Mouse (Mus musculus) forebrain, embryonic 16.5 days (tissue): ENCODE data around the gene 1520401A03Rik. TPM values are rescaled to one million over a fixed set of nuclear protein-coding genes. Genes with fewer than 3 reads are reported as not detected.

ENCODE experiments used
- ATAC-seq: fragments of 200-750 bp; cut with Nextera tagmentation; 2 replicates; pipeline ENCODE4 v1.8.0; 2017; ENCODE audit warnings: mild to moderate bottlenecking, moderate library complexity
- H3K27ac ChIP-seq: fragments of 300-500 bp; sonication (generic); 2 replicates; pipeline ENCODE4 v1.5.1; 2014; ENCODE audit warnings: low read length, control low read depth
- H3K27me3 ChIP-seq: fragments of 300-500 bp; sonication (generic); replicated peaks from 2 replicates; pipeline ENCODE4 v1.6.1; 2014; ENCODE audit warnings: low read length; ENCODE audit not compliant: control insufficient read depth, insufficient read depth
- H3K36me3 ChIP-seq: fragments of 300-500 bp; sonication (generic); 2 replicates; pipeline ENCODE4 v1.6.1; 2014; ENCODE audit not compliant: control insufficient read depth, insufficient read depth
- H3K4me1 ChIP-seq: fragments of 300-500 bp; sonication (generic); replicated peaks from 2 replicates; pipeline ENCODE4 v1.6.1; 2014; ENCODE audit warnings: low read length; ENCODE audit not compliant: control insufficient read depth, insufficient read depth
- H3K4me2 ChIP-seq: fragments of 300-500 bp; sonication (generic); 2 replicates; pipeline ENCODE4 v1.6.1; 2014; ENCODE audit warnings: mild to moderate bottlenecking, low read length, control low read depth
- H3K4me3 ChIP-seq: fragments of 300-500 bp; sonication (generic); replicated peaks from 2 replicates; pipeline ENCODE4 v1.5.1; 2014; ENCODE audit warnings: mild to moderate bottlenecking, low read length, control low read depth
- H3K9ac ChIP-seq: fragments of 300-500 bp; sonication (generic); replicated peaks from 2 replicates; pipeline ENCODE4 v1.6.1; 2014; ENCODE audit warnings: low read depth, low read length, control low read depth
- H3K9me3 ChIP-seq: fragments of 300-500 bp; sonication (generic); 2 replicates; pipeline ENCODE4 v1.6.1; 2016; ENCODE audit warnings: low read length; ENCODE audit not compliant: control insufficient read depth
- WGBS: fragments of 180-500 bp; shearing (Covaris S2); extraction: QIAGEN DNeasy Blood & Tissue Kit; methylation state at CpG from one replicate; pipeline ENCODE4 v1.1.7; 2014; 5-methylcytosine and 5-hydroxymethylcytosine counted together
- polyA plus RNA-seq: library from polyadenylated mRNA; unstranded; fragments of >200 nt; fragmentation: Nextera tagmentation; extraction: Ambion mirVana; gene quantifications from 2 replicates; pipeline ENCODE4 v1.2.1, GENCODE M21; 2015

Gene 1520401A03Rik
- polyA plus RNA-seq, 1 experiment from 2014 or later: not detected

- peak; percentile 32 for ATAC-seq
- peak overlapping the region; percentile 82 for H3K4me3 ChIP-seq
- peaks cover 6% of the 10 kb centered on the region; the same call in 1 of the 2 replicates for H3K36me3 ChIP-seq
- peaks cover 33% of the 10 kb centered on the region for H3K4me1 ChIP-seq
- no peaks in the 10 kb centered on the region for H3K9me3 ChIP-seq
- peaks cover 38% of the 10 kb centered on the region for H3K27me3 ChIP-seq
- WGBS: under 1% methylated on average over 48 of the region's 48 CpGs
- peak overlapping the region; percentile 48 for H3K27ac ChIP-seq
- peak overlapping the region; percentile 80 for H3K9ac ChIP-seq
- peak overlapping the region; percentile 96 for H3K4me2 ChIP-seq
Observed at GRCm38 (mm10) chr17:23739202-23740135, 16.9 kb upstream of the 1520401A03Rik start.

GRCm38 (mm10) chr17:23738836-23739201 lies 16.2 kb upstream of the 1520401A03Rik start:
- ATAC-seq: no peak
- Histone ChIP-seq H3K27ac (no peak overlapping the region), H3K9me3 (no peaks in the 10 kb centered on the region), H3K36me3 (peaks cover 6% of the 10 kb centered on the region; the same call in 1 of the 2 replicates), H3K4me2 (peak overlapping the region; percentile 96), H3K9ac (peak overlapping the region; percentile 80; the same call in 1 of the 2 replicates), H3K4me1 (peaks cover 33% of the 10 kb centered on the region), H3K27me3 (peaks cover 34% of the 10 kb centered on the region), H3K4me3 (peak overlapping the region; percentile 82)
- 24% methylated on average over 2 of the region's 2 CpGs for whole genome bisulfite sequencing

GRCm38 (mm10) chr17:23737493-23738445 lies 15.2 kb upstream of the 1520401A03Rik start:
- H3K4me3 ChIP-seq: no peak overlapping the region
- H3K36me3 ChIP-seq: peaks cover 6% of the 10 kb centered on the region; the same call in 1 of the 2 replicates
- no peaks in the 10 kb centered on the region for H3K9me3 ChIP-seq
- peaks cover 23% of the 10 kb centered on the region for H3K27me3 ChIP-seq
- H3K9ac ChIP-seq: no peak overlapping the region
- ATAC-seq: no peak
- no peak overlapping the region for H3K27ac ChIP-seq
- WGBS: 58% methylated on average over 15 of the region's 15 CpGs
- H3K4me2 ChIP-seq: no peak overlapping the region
- H3K4me1 ChIP-seq: peaks cover 33% of the 10 kb centered on the region

DNA sequence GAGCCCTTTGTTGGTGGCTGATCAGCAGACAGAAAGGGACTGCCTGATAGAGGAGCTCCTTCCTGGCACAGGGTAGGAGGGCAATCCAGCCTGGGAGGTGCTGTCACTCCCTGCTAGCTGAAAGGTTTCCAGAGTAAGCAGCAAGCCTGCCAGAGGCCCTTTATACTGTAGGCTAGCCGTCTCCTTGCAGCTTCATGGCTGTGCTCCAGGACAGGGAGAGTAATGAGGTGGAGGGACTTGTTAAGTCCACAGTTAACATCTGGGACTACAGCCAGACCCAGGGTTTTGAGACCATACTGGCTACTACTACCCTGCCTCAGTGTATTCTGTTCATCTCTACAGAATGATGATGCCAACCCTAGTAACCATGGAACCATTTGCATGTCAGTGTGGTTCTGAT lies 11.8 kb upstream of the 1520401A03Rik start:
- H3K4me2 ChIP-seq: no peak overlapping the region
- no peak overlapping the region for H3K9ac ChIP-seq
- 87% methylated on average over 1 of the region's 1 CpGs for WGBS

GRCm38 (mm10) chr17:23730441-23730840 lies 7.9 kb upstream of the 1520401A03Rik start:
- no peak for ATAC-seq
- no peaks in the 10 kb centered on the region for H3K9me3 ChIP-seq
- no peaks in the 10 kb centered on the region for H3K36me3 ChIP-seq
- H3K27me3 ChIP-seq: no peaks in the 10 kb centered on the region
- H3K4me2 ChIP-seq: no peak overlapping the region
- H3K4me3 ChIP-seq: no peak overlapping the region
- H3K4me1 ChIP-seq: peaks cover 6% of the 10 kb centered on the region; the same call in 1 of the 2 replicates
- H3K9ac ChIP-seq: no peak overlapping the region
- 52% methylated on average over 1 of the region's 1 CpGs for WGBS
- no peak overlapping the region for H3K27ac ChIP-seq

More for the DNA sequence above, 11.8 kb upstream of the 1520401A03Rik start:
- Histone ChIP-seq H3K27me3 (no peaks in the 10 kb centered on the region), H3K9me3 (no peaks in the 10 kb centered on the region), H3K4me1 (peaks cover 18% of the 10 kb centered on the region), H3K27ac (no peak overlapping the region), H3K4me3 (no peak overlapping the region), H3K36me3 (peaks cover 6% of the 10 kb centered on the region; the same call in 1 of the 2 replicates)
- ATAC-seq: 0 out of 2 replicates have a peak, but pooled peaks have one; percentile 7

- WGBS: 1% methylated on average over 20 of the region's 20 CpGs
- Histone ChIP-seq H3K9me3 (no peaks in the 10 kb centered on the region), H3K4me1 (peaks cover 6% of the 10 kb centered on the region; the same call in 1 of the 2 replicates), H3K27me3 (no peaks in the 10 kb centered on the region), H3K36me3 (no peaks in the 10 kb centered on the region), H3K27ac (peak overlapping the region; percentile 34; the same call in 1 of the 2 replicates), H3K9ac (peak overlapping the region; percentile 55), H3K4me2 (peak overlapping the region; percentile 82), H3K4me3 (peak overlapping the region; percentile 65)
- peak; percentile 78 for ATAC-seq
Observed at GRCm38 (mm10) chr17:23726758-23727142, 4.2 kb upstream of the 1520401A03Rik start.

DNA sequence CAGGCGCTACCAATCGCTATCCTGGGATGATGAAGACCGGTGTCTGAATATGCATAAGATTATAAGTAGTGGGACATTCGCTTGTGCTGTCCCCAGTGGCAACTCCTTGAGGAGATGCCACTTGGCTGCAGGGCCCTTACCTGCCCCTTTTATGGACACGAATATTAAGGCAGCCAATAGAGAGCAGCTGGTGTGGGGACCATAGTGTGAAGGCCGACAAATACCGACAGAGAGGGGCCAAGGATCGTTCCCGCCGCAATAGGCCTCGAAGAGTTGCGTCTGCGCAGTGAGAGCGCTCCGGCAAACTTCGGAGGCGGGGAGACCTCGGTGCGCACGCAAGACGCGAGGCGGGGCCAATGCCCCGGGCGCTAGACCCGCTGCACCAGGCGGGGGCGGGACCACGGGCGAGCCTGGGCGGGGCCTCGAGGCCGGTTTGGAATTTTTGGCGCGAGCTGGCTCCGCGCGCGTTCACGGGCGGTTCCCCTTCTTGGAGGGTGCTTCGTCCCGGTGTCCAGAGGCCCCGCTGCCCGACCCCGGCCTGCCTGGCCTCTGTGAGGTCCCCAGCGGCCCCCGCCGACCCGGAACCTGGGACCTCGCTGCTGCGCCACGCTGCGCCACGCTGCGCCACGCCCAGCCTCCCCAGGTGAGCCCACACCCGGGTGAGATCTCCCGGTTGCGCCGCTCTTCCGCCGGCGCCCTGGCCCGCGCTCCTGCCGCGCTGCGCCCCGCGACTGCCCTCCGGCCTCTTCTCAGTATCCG lies 3.6 kb upstream of the 1520401A03Rik start, which contains the start of gene Pkmyt1:
TSS of gene Pkmyt1 (plus strand) at position 338 of the 759 bp plus-strand sequence.
- H3K27ac ChIP-seq: peak within 1 kb of the TSS; percentile 34; the same call in 1 of the 2 replicates
- 1% methylated on average over 68 of the region's 73 CpGs for WGBS
- peak; percentile 96 for ATAC-seq
- H3K27me3 ChIP-seq: no peaks in the 10 kb centered on the region
- peak within 1 kb of the TSS; percentile 55 for H3K9ac ChIP-seq
- H3K4me1 ChIP-seq: peaks cover 6% of the 10 kb centered on the region; the same call in 1 of the 2 replicates
- H3K4me2 ChIP-seq: peak within 1 kb of the TSS; percentile 82
- no peaks in the 10 kb centered on the region for H3K36me3 ChIP-seq
- no peaks in the 10 kb centered on the region for H3K9me3 ChIP-seq
- peak within 1 kb of the TSS; percentile 65 for H3K4me3 ChIP-seq

GRCm38 (mm10) chr17:23725477-23725876 lies 2.9 kb upstream of the 1520401A03Rik start:
- Histone ChIP-seq H3K4me2 (peak overlapping the region; percentile 82), H3K27me3 (no peaks in the 10 kb centered on the region), H3K36me3 (no peaks in the 10 kb centered on the region), H3K9ac (peak overlapping the region; percentile 43), H3K27ac (no peak overlapping the region), H3K4me3 (peak overlapping the region; percentile 65), H3K9me3 (no peaks in the 10 kb centered on the region), H3K4me1 (peaks cover 6% of the 10 kb centered on the region; the same call in 1 of the 2 replicates)
- no peak for ATAC-seq
- WGBS: 67% methylated on average over 4 of the region's 4 CpGs
